Mouse (Mus musculus): ENCODE measurements at regions not wholly inside any gene's neighbourhood (a gene's known extent, or its start where the extent isn't known, plus 50 kb on each side); places are given as distances from the start of the nearest gene placed in this dataset.

GRCm38 (mm10) chr9:49874881-49875280 is 76.2 kb upstream of the Ncam1 start:
- no peaks in the 10 kb centered on the region for H3K9me3 ChIP-seq (replicated peaks)
- no peaks in the 10 kb centered on the region for H3K36me3 ChIP-seq
- H3K9ac ChIP-seq: no peak overlapping the region
- H3K4me2 ChIP-seq: no peak overlapping the region
- ATAC-seq: no peak
- WGBS (ENCODE audit: insufficient replicate concordance): 68% methylated on average over 2 of the region's 2 CpGs
- no peaks in the 10 kb centered on the region for H3K27me3 ChIP-seq (replicated peaks)
- H3K4me1 ChIP-seq: no peaks in the 10 kb centered on the region
- no peak overlapping the region for H3K4me3 ChIP-seq
- no peak overlapping the region for H3K27ac ChIP-seq

DNA sequence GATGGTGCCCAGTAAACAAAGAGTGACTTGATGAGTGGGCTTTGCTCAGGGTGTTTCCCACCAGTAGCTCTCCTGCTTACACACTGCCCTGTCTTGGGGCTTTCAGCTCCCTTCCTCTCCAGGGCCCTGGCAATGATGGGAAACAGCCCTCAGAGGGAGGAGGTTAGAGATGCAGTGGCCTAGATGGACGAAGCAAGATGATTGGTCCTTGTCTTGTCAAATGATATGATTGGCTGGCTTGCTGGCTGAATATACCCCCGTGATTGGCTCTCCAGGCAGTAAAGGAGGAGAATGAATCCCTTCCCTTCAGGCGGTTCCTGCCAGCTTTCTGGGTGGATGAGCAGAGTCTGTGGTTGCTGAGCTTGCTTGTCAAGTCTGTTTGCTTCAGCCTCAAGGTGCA is 74.8 kb upstream of the Ncam1 start:
- Histone ChIP-seq H3K4me3 (no peak overlapping the region), H3K4me1 (no peaks in the 10 kb centered on the region), H3K9me3 (replicated peaks) (no peaks in the 10 kb centered on the region), H3K9ac (no peak overlapping the region), H3K4me2 (no peak overlapping the region), H3K36me3 (no peaks in the 10 kb centered on the region), H3K27ac (no peak overlapping the region), H3K27me3 (replicated peaks) (no peaks in the 10 kb centered on the region)
- no peak for ATAC-seq
- WGBS (ENCODE audit: insufficient replicate concordance): 15% methylated on average over 3 of the region's 3 CpGs

- 82% methylated on average over 3 of the region's 3 CpGs for WGBS (ENCODE audit: insufficient replicate concordance)
- ATAC-seq: no peak
- Histone ChIP-seq H3K36me3 (no peaks in the 10 kb centered on the region), H3K27ac (no peak overlapping the region), H3K9ac (no peak overlapping the region), H3K4me1 (no peaks in the 10 kb centered on the region), H3K4me2 (no peak overlapping the region), H3K4me3 (no peak overlapping the region), H3K27me3 (replicated peaks) (no peaks in the 10 kb centered on the region; the same call in 1 of the 2 replicates), H3K9me3 (replicated peaks) (no peaks in the 10 kb centered on the region)
Observed at GRCm38 (mm10) chr9:49851522-49851921, 52.8 kb upstream of the Ncam1 start.

- Histone ChIP-seq H3K27ac (no peak overlapping the region), H3K27me3 (replicated peaks) (no peaks in the 10 kb centered on the region; the same call in 1 of the 2 replicates), H3K9me3 (replicated peaks) (no peaks in the 10 kb centered on the region), H3K4me2 (no peak overlapping the region), H3K9ac (no peak overlapping the region), H3K4me3 (no peak overlapping the region), H3K36me3 (no peaks in the 10 kb centered on the region), H3K4me1 (no peaks in the 10 kb centered on the region)
- 40% methylated on average over 2 of the region's 2 CpGs for WGBS (ENCODE audit: insufficient replicate concordance)
- no peak for ATAC-seq
Observed at GRCm38 (mm10) chr9:49849442-49849841, 50.7 kb upstream of the Ncam1 start.

DNA sequence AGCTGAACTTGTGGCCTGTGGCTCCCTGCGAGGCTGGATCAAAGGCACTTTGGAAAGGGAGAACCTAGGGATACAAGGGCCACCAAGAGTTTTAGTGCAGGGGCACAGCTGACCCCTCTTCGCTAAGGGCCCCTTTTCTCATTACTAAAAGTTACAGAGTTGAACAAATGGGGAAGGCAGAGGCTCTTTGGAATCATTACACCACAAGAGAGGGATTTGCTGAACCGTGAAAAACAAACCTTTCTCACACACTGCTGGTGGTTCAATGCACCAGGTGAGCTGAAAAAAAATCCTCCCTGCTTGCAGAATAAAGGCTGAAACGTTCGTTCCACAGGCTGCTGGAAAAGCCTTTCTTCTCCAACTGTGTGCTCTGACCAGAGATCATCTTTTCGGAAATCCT is 50.2 kb upstream of the Ncam1 start:
- no peak overlapping the region for H3K4me3 ChIP-seq
- H3K4me2 ChIP-seq: no peak overlapping the region
- no peaks in the 10 kb centered on the region for H3K36me3 ChIP-seq
- WGBS (ENCODE audit: insufficient replicate concordance): 13% methylated on average over 6 of the region's 6 CpGs
- no peaks in the 10 kb centered on the region for H3K4me1 ChIP-seq
- ATAC-seq: no peak
- no peak overlapping the region for H3K9ac ChIP-seq
- H3K9me3 ChIP-seq (replicated peaks): no peaks in the 10 kb centered on the region
- no peak overlapping the region for H3K27ac ChIP-seq
- H3K27me3 ChIP-seq (replicated peaks): no peaks in the 10 kb centered on the region; the same call in 1 of the 2 replicates

All from liver, embryonic 12.5 days (tissue).